20 mouse cellular contexts compared by ENCODE assay signal in the genomic region with DNA sequence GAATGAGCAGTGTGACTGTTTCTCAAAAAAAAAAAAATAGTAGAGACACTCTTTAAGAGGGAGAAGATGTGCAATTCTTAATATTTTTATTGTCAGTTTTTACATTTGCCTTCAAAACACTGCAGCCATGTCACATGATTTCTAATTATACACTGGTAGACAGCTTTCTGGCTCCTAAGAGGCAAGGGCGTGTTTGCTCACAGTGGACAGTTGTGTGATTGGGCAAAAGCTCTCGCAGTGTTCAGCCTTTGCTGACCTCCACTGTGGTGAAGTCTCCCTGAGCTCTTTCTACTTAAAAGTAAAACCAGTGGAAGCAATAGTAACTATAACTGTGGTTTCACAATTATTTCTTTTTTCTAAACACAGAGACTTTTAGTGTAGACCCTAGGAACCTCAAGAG.
"Had no signal": no experiment of that assay in that cellular context is flagged by ENCODE, and none has a peak within 500 bp of the region (broad histone marks: within the 10 kb centered on the region; RNA-seq: fewer than 3 reads in every experiment).

No protein-coding gene starts in this region.

- DNase-seq: kidney, postnatal 25 days; left cerebral cortex, postnatal 4 days; lung, adult 2 months; lung, postnatal 36 days; retina, postnatal 1 day; right cerebral cortex, postnatal 25 days; spleen, adult 18-20 months; thymus, postnatal 25 days had no signal

- H3K4me2 ChIP-seq: limb, embryonic 12.5 days; limb, embryonic 15.5 days; liver, embryonic 12.5 days; liver, embryonic 15.5 days; midbrain, embryonic 13.5 days; neural tube, embryonic 13.5 days; stomach, embryonic 15.5 days had no signal

- H3K27me3 ChIP-seq: limb, embryonic 12.5 days; limb, embryonic 15.5 days; liver, embryonic 12.5 days; liver, embryonic 15.5 days; megakaryocyte, embryonic 14.5 days; midbrain, embryonic 13.5 days; neural tube, embryonic 13.5 days; stomach, embryonic 15.5 days had no signal

- H3K27ac ChIP-seq: kidney, postnatal 0 days; limb, embryonic 12.5 days; limb, embryonic 15.5 days; liver, embryonic 12.5 days; liver, embryonic 15.5 days; midbrain, embryonic 10.5 days; midbrain, embryonic 13.5 days; neural tube, embryonic 13.5 days; stomach, embryonic 15.5 days had no signal

- H3K4me1 ChIP-seq: limb, embryonic 12.5 days; limb, embryonic 15.5 days; liver, embryonic 12.5 days; liver, embryonic 15.5 days; megakaryocyte, embryonic 14.5 days; midbrain, embryonic 13.5 days; neural tube, embryonic 13.5 days; stomach, embryonic 15.5 days had no signal

- H3K4me3 ChIP-seq: limb, embryonic 12.5 days; limb, embryonic 15.5 days; liver, embryonic 12.5 days; liver, embryonic 15.5 days; megakaryocyte, embryonic 14.5 days; midbrain, embryonic 10.5 days; midbrain, embryonic 13.5 days; myocyte; neural tube, embryonic 13.5 days; stomach, embryonic 15.5 days had no signal

- H3K36me3 ChIP-seq: liver, embryonic 12.5 days; liver, embryonic 15.5 days; midbrain, embryonic 10.5 days; midbrain, embryonic 13.5 days; neural tube, embryonic 13.5 days; stomach, embryonic 15.5 days had no signal

- H3K9me3 ChIP-seq: limb, embryonic 12.5 days; limb, embryonic 15.5 days; liver, embryonic 12.5 days; liver, embryonic 15.5 days; megakaryocyte, embryonic 14.5 days; midbrain, embryonic 10.5 days; midbrain, embryonic 13.5 days; neural tube, embryonic 13.5 days; stomach, embryonic 15.5 days had no signal

- H3K9ac ChIP-seq: limb, embryonic 12.5 days; limb, embryonic 15.5 days; liver, embryonic 12.5 days; liver, embryonic 15.5 days; midbrain, embryonic 13.5 days; neural tube, embryonic 13.5 days; stomach, embryonic 15.5 days had no signal

- ATAC-seq: liver, embryonic 12.5 days; midbrain, embryonic 13.5 days; midbrain, embryonic 16.5 days had no signal
